Mouse (Mus musculus): Measurements from ENCODE around the gene Tmem216. TPM values are rescaled to one million over a fixed set of nuclear protein-coding genes. Genes with fewer than 3 reads are reported as not detected.

Gene Tmem216
- total RNA-seq, 1 experiment = 30.1 TPM

DNA sequence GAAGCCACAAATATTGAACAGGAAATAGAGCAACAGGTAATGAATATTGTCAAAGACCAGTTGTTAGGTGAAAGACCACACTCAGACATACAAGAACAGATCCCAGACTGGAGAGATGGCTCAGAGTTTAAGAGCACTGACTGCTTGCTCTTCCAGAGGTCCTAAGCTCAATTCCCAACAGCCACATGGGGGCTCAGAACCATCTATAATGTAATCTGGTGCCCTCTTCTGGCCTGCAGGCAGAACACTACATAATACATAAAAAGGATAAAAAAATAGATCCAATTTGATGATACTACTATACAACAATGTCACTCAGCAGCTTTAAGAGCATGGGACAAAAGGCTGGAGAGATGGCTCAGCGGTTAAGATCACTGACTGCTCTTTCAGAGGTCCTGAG, 35.7 kb downstream of the Tmem216 start:
- Histone ChIP-seq H3K4me1 (ENCODE audit: control insufficient read depth in 2 of 2, insufficient read depth in 2 of 2, low read length in 2 of 2, poor library complexity in 1 of 2) (peaks cover 0 to 2% of the 10 kb centered on the region in 2 experiments; a peak in 2 of 4 replicates), H3K36me3 (ENCODE audit: control insufficient read depth, insufficient read depth, low read length, poor library complexity, severe bottlenecking) (peaks cover 7% of the 10 kb centered on the region), H3K9ac (ENCODE audit: insufficient read depth, low read depth, low read length, poor library complexity, severe bottlenecking) (no peak overlapping the region), H3K4me3 (ENCODE audit: insufficient read depth in 1 of 2, low read depth in 1 of 2, low read length in 2 of 2, poor library complexity in 1 of 2, severe bottlenecking in 1 of 2) (no peak overlapping the region), H3K9me3 (ENCODE audit: control insufficient read depth, insufficient read depth, low read depth, low read length) (no peaks in the 10 kb centered on the region), H3K27ac (ENCODE audit: insufficient read depth, low read depth, low read length, poor library complexity, severe bottlenecking) (no peak overlapping the region)
- TF ChIP-seq ZNF384 (IDR thresholded peaks at IDR 0.05; ENCODE audit: low read depth, low read length) = peak; percentile 67
- TF ChIP-seq HCFC1 (IDR thresholded peaks at IDR 0.05; ENCODE audit: borderline replicate concordance, insufficient read depth, low read length) = no peak
- DNase-seq (ENCODE audit: low read depth, low spot score) = peak; percentile 25
- in situ Hi-C loops (cut with MboI; ENCODE audit: low sequenced_read_pairs in 2 of 2, unreplicated experiment in 2 of 2) = no loop called here

DNA sequence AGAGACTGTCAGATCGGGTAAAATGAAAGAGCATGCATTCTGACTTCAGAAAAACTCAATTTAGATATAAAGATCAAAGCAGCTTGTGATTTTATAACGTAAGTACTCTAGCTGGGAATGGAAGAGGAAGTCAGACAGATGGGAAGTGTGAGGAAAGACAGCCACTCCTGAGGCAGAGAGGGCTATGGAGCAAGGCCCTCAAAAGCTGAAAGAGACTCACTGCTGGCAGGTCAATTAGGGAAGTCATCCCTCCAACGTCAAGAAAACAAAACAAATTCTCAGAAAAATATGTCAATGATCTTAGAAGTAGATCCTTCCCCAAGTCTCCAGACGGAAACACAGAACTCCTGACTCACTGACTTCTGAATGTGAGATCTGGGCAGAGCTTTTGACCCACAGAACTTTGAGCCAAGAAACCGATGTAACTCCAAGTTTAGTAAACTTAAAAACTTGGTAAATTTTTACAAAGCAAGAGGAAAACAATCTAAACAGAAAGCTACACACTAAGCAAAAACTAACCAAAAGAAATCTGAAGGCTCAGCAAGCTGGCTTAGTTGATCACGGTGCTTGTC, 45.2 kb downstream of the Tmem216 start:
- no peak for TF ChIP-seq ZNF384 (IDR thresholded peaks at IDR 0.05; ENCODE audit: low read depth, low read length)
- no peak for TF ChIP-seq HCFC1 (IDR thresholded peaks at IDR 0.05; ENCODE audit: borderline replicate concordance, insufficient read depth, low read length)
- TF ChIP-seq ZC3H11A (IDR thresholded peaks at IDR 0.05; ENCODE audit: borderline replicate concordance, low read depth, low read length) = no peak
- TF ChIP-seq MAFK (IDR thresholded peaks at IDR 0.05; ENCODE audit: insufficient read depth, low read depth, low read length) = no peak
- no peak for TF ChIP-seq CHD2 (IDR thresholded peaks at IDR 0.05; ENCODE audit: low read depth, low read length)
- Histone ChIP-seq H3K4me3 (ENCODE audit: insufficient read depth in 1 of 2, low read depth in 1 of 2, low read length in 2 of 2, poor library complexity in 1 of 2, severe bottlenecking in 1 of 2) (no peak overlapping the region), H3K9ac (ENCODE audit: insufficient read depth, low read depth, low read length, poor library complexity, severe bottlenecking) (no peak overlapping the region), H3K27ac (ENCODE audit: insufficient read depth, low read depth, low read length, poor library complexity, severe bottlenecking) (no peak overlapping the region), H3K4me1 (ENCODE audit: control insufficient read depth in 2 of 2, insufficient read depth in 2 of 2, low read length in 2 of 2, poor library complexity in 1 of 2) (no peaks in the 10 kb centered on the region), H3K9me3 (ENCODE audit: control insufficient read depth, insufficient read depth, low read depth, low read length) (no peaks in the 10 kb centered on the region), H3K36me3 (ENCODE audit: control insufficient read depth, insufficient read depth, low read length, poor library complexity, severe bottlenecking) (peaks cover 5% of the 10 kb centered on the region)
- in situ Hi-C loops (cut with MboI; ENCODE audit: low sequenced_read_pairs in 2 of 2, unreplicated experiment in 2 of 2) = no loop called here
- no peak for DNase-seq (ENCODE audit: low read depth, low spot score)

DNA sequence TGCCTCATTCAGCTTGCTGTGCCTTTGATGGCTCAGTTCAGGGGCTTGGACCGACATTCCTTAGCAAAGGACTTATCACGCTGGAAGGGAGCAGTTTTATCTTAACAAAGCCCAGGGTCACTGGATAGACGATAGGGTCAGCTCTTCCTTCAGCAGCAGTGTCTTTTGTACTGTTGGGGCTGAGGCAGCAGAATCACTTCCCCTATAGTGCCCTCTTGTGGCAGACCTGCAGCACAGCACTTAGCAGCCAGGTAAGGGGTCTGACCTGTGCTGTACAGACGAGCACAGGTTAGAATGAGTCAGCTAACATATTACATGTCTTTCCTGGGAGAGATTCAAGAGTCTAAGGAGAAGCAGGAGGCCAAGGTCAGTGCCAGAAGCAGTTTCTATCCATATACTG, 53.5 kb downstream of the Tmem216 start:
- peak; percentile 46 for DNase-seq (ENCODE audit: low read depth, low spot score)
- Histone ChIP-seq H3K27ac (ENCODE audit: insufficient read depth, low read depth, low read length, poor library complexity, severe bottlenecking) (no peak overlapping the region), H3K4me3 (ENCODE audit: insufficient read depth in 1 of 2, low read depth in 1 of 2, low read length in 2 of 2, poor library complexity in 1 of 2, severe bottlenecking in 1 of 2) (no peak overlapping the region), H3K4me1 (ENCODE audit: control insufficient read depth in 2 of 2, insufficient read depth in 2 of 2, low read length in 2 of 2, poor library complexity in 1 of 2) (peaks cover 3 to 4% of the 10 kb centered on the region in 2 experiments; a peak in 2 of 4 replicates), H3K36me3 (ENCODE audit: control insufficient read depth, insufficient read depth, low read length, poor library complexity, severe bottlenecking) (peaks cover 16% of the 10 kb centered on the region; the same call in 1 of the 2 replicates), H3K9me3 (ENCODE audit: control insufficient read depth, insufficient read depth, low read depth, low read length) (no peaks in the 10 kb centered on the region), H3K9ac (ENCODE audit: insufficient read depth, low read depth, low read length, poor library complexity, severe bottlenecking) (no peak overlapping the region)
- TF ChIP-seq MAFK (IDR thresholded peaks at IDR 0.05; ENCODE audit: insufficient read depth, low read depth, low read length) = peak; percentile 90
- TF ChIP-seq CHD2 (IDR thresholded peaks at IDR 0.05; ENCODE audit: low read depth, low read length) = no peak
- in situ Hi-C loops (cut with MboI; ENCODE audit: low sequenced_read_pairs in 2 of 2, unreplicated experiment in 2 of 2) = no loop called here

DNA sequence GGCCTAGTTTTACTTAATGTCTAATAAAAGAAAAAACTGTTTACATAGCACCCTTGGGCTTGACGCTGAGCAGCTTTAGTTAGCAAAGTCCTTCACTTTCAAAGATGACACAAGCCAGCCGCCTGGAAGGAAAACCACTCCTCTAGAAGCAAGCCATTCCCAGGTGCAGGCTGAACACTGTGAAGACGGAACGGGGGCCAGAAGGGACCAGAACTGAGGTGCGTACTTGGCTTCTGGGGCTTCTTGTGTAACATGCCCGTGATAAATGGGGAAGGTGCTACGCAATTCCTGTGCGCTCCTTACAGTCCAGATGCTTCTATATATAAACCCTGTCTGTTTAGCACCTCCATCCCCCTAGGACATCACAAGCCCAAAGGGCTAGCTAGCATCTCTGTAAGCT, 55.5 kb downstream of the Tmem216 start:
- TF ChIP-seq HCFC1 (IDR thresholded peaks at IDR 0.05; ENCODE audit: borderline replicate concordance, insufficient read depth, low read length) (no peak), MAFK (IDR thresholded peaks at IDR 0.05; ENCODE audit: insufficient read depth, low read depth, low read length) (no peak), ZNF384 (IDR thresholded peaks at IDR 0.05; ENCODE audit: low read depth, low read length) (no peak), ZC3H11A (IDR thresholded peaks at IDR 0.05; ENCODE audit: borderline replicate concordance, low read depth, low read length) (no peak), CHD2 (IDR thresholded peaks at IDR 0.05; ENCODE audit: low read depth, low read length) (no peak)
- Histone ChIP-seq H3K36me3 (ENCODE audit: control insufficient read depth, insufficient read depth, low read length, poor library complexity, severe bottlenecking) (peaks cover 14% of the 10 kb centered on the region; the same call in 1 of the 2 replicates), H3K9me3 (ENCODE audit: control insufficient read depth, insufficient read depth, low read depth, low read length) (no peaks in the 10 kb centered on the region)

More for the DNA sequence above, 55.5 kb downstream of the Tmem216 start:
- Histone ChIP-seq H3K27ac (ENCODE audit: insufficient read depth, low read depth, low read length, poor library complexity, severe bottlenecking) (no peak overlapping the region), H3K9ac (ENCODE audit: insufficient read depth, low read depth, low read length, poor library complexity, severe bottlenecking) (no peak overlapping the region), H3K4me1 (ENCODE audit: control insufficient read depth in 2 of 2, insufficient read depth in 2 of 2, low read length in 2 of 2, poor library complexity in 1 of 2) (peaks cover 4 to 5% of the 10 kb centered on the region in 2 experiments; a peak in 2 of 4 replicates), H3K4me3 (ENCODE audit: insufficient read depth in 1 of 2, low read depth in 1 of 2, low read length in 2 of 2, poor library complexity in 1 of 2, severe bottlenecking in 1 of 2) (no peak overlapping the region)
- DNase-seq (ENCODE audit: low read depth, low spot score) = no peak
- in situ Hi-C loops (cut with MboI; ENCODE audit: low sequenced_read_pairs in 2 of 2, unreplicated experiment in 2 of 2) = no loop called here
